Mouse (Mus musculus): Measurements from ENCODE around the gene Rusc1.

GRCm38 (mm10) chr3:89061696-89062095 is 31.4 kb downstream of the Rusc1 start:
- no peak for TF ChIP-seq MYC (IDR thresholded peaks at IDR 0.05; ENCODE audit: low read depth, low read length)
- TF ChIP-seq TAL1 (IDR thresholded peaks at IDR 0.05; ENCODE audit: low read length): no peak
- no peak for TF ChIP-seq CTCF (IDR thresholded peaks at IDR 0.05 in 2 of 3, conservative IDR thresholded peaks at IDR 0.05 in 1 of 3; ENCODE audit: control insufficient read depth in 1 of 3, insufficient read depth in 1 of 3, low read depth in 2 of 3, low read length in 3 of 3, poor library complexity in 1 of 3, severe bottlenecking in 1 of 3)
